Mouse (Mus musculus): ENCODE measurements around the gene Gm5089. TPM values are rescaled to one million over a fixed set of nuclear protein-coding genes. Genes with fewer than 3 reads are reported as not detected.
A peak's percentile ranks its signal among the peaks of the same experiment; 100 is the strongest.

The Gm5089 gene
- polyA plus RNA-seq, 1 experiment, result 0.49 TPM

- peak overlapping the region; percentile 33 for H3K4me3 ChIP-seq (replicated peaks; ENCODE audit: insufficient read depth, low read depth, low read length)
- no peak for TF ChIP-seq CTCF (IDR thresholded peaks at IDR 0.05; ENCODE audit: borderline replicate concordance, insufficient read depth, low read depth, low read length)
- TF ChIP-seq POLR2A (IDR thresholded peaks at IDR 0.05; ENCODE audit: borderline replicate concordance, insufficient read depth, low read length), result no peak
- peak overlapping the region; percentile 93 for H3K27ac ChIP-seq (ENCODE audit: insufficient read depth, low read length)
- DNase-seq, result peak; percentile 67 to 71
- WGBS, result 10% methylated on average over 17 of the region's 17 CpGs
- H3K27me3 ChIP-seq (ENCODE audit: control insufficient read depth, insufficient read depth, low read length), result no peaks in the 10 kb centered on the region
- H3K4me1 ChIP-seq (ENCODE audit: control insufficient read depth, insufficient read depth, low read length), result peaks cover 23% of the 10 kb centered on the region; the same call in 1 of the 2 replicates
Observed at GRCm38 (mm10) chr14:122386281-122387130, 64.4 kb downstream of the Gm5089 start.

GRCm38 (mm10) chr14:122385758-122386157 lies 65.2 kb downstream of the Gm5089 start:
- 50% methylated on average over 5 of the region's 5 CpGs for WGBS
- H3K27me3 ChIP-seq (ENCODE audit: control insufficient read depth, insufficient read depth, low read length), result no peaks in the 10 kb centered on the region
- TF ChIP-seq POLR2A (IDR thresholded peaks at IDR 0.05; ENCODE audit: borderline replicate concordance, insufficient read depth, low read length) (no peak), CTCF (IDR thresholded peaks at IDR 0.05; ENCODE audit: borderline replicate concordance, insufficient read depth, low read depth, low read length) (no peak)

GRCm38 (mm10) chr14:122385238-122385534 lies 65.7 kb downstream of the Gm5089 start:
- TF ChIP-seq CTCF (IDR thresholded peaks at IDR 0.05; ENCODE audit: borderline replicate concordance, insufficient read depth, low read depth, low read length), result no peak
- peak; percentile 28; the same call in 1 of the 2 replicates for TF ChIP-seq POLR2A (IDR thresholded peaks at IDR 0.05; ENCODE audit: borderline replicate concordance, insufficient read depth, low read length)
- peak; percentile 72 for DNase-seq
- Histone ChIP-seq H3K27ac (ENCODE audit: insufficient read depth, low read length) (peak overlapping the region; percentile 100), H3K4me3 (replicated peaks; ENCODE audit: insufficient read depth, low read depth, low read length) (peak overlapping the region; percentile 43), H3K4me1 (ENCODE audit: control insufficient read depth, insufficient read depth, low read length) (peaks cover 24% of the 10 kb centered on the region; the same call in 1 of the 2 replicates), H3K27me3 (ENCODE audit: control insufficient read depth, insufficient read depth, low read length) (no peaks in the 10 kb centered on the region)
- 8% methylated on average over 3 of the region's 3 CpGs for WGBS

More at GRCm38 (mm10) chr14:122385758-122386157, 65.2 kb downstream of the Gm5089 start:
- peaks cover 23% of the 10 kb centered on the region; the same call in 1 of the 2 replicates for H3K4me1 ChIP-seq (ENCODE audit: control insufficient read depth, insufficient read depth, low read length)
- H3K4me3 ChIP-seq (replicated peaks; ENCODE audit: insufficient read depth, low read depth, low read length), result no peak overlapping the region
- peak overlapping the region; percentile 93 for H3K27ac ChIP-seq (ENCODE audit: insufficient read depth, low read length)
- DNase-seq, result peak in 1 of 2 experiments; percentile 61

Other genes starting within 250 kb of the Gm5089 start
- gene Zic5, start 14.6 kb upstream of the Gm5089 start, polyA plus RNA-seq (2012; rRNA removed), result 27.5 and 30.4 TPM in 2 replicates
- 157 and 186 TPM in 2 replicates for gene Zic2, start 24.3 kb upstream of the Gm5089 start, polyA plus RNA-seq (2012; rRNA removed)
- gene Gm10837, start 39.5 kb upstream of the Gm5089 start, polyA plus RNA-seq (2012; rRNA removed), result 2.7 TPM in 2 replicates
- gene Pcca, start 83.2 kb upstream of the Gm5089 start, polyA plus RNA-seq (2012; rRNA removed), result 68.3 and 84.5 TPM in 2 replicates

All from cerebellum, adult 2 months (tissue).